Mouse (Mus musculus) heart, postnatal 14 days (tissue): ENCODE results near the gene Chil1. TPM values are rescaled to one million over a fixed set of nuclear protein-coding genes. Genes with fewer than 3 reads are reported as not detected.

Experiments used
- DNase-seq, 2 experiments: peaks; one replicate each; pipeline ENCODE4 v3.0.0; 2021 to 2022
- intact Hi-C: fragments of 180-260 bp; cut with DNase I; formaldehyde crosslinking; loops from one replicate; pipeline ENCODE4 v1.15.1; 2025
- total RNA-seq, 2 experiments: library from RNA; stranded (reverse); gene quantifications; 2 replicates each; pipeline ENCODE4 v1.2.3; 2021

Gene Chil1
- total RNA-seq, 2 experiments from 2014 or later, result 0.62 to 0.71 TPM

- intact Hi-C loops, result no loop called here
- no peak for DNase-seq
These were observed 12.8 kb upstream of the Chil1 start for GRCm38 (mm10) chr1:134168985-134169697.

- no peak for DNase-seq
- intact Hi-C loops, result no loop called here
These were observed 8.9 kb upstream of the Chil1 start for GRCm38 (mm10) chr1:134173081-134173480.

- intact Hi-C loops, result no loop called here
These were observed 4.0 kb upstream of the Chil1 start for GRCm38 (mm10) chr1:134177976-134178375.

GRCm38 (mm10) chr1:134184089-134184488 lies 2.1 kb downstream of the Chil1 start:
- intact Hi-C loops, result no loop called here
- no peak for DNase-seq

More at GRCm38 (mm10) chr1:134177976-134178375, 4.0 kb upstream of the Chil1 start:
- DNase-seq, result no peak

- no peak for DNase-seq
- intact Hi-C loops, result no loop called here
These were observed 6.2 kb downstream of the Chil1 start for GRCm38 (mm10) chr1:134188217-134188616.

- intact Hi-C loops, result no loop called here
- no peak for DNase-seq
These were observed 7.2 kb downstream of the Chil1 start for GRCm38 (mm10) chr1:134188989-134189729.

- DNase-seq, result no peak
- intact Hi-C loops, result no loop called here
These were observed 9.2 kb downstream of the Chil1 start for GRCm38 (mm10) chr1:134191192-134191591.

- intact Hi-C loops, result no loop called here
- no peak for DNase-seq
These were observed 10.0 kb downstream of the Chil1 start for GRCm38 (mm10) chr1:134192024-134192423.

GRCm38 (mm10) chr1:134193126-134193525 lies 11.2 kb downstream of the Chil1 start, which contains the start of gene Mybph:
TSS of gene Mybph (plus strand) at chr1:134193448.
- intact Hi-C loops, result no loop called here
- DNase-seq, result no peak

- intact Hi-C loops, result no loop called here
- no peak for DNase-seq
These were observed 11.8 kb downstream of the Chil1 start for GRCm38 (mm10) chr1:134193674-134194197.

GRCm38 (mm10) chr1:134194298-134195022 lies 12.5 kb downstream of the Chil1 start:
- intact Hi-C loops, result no loop called here
- no peak for DNase-seq

- intact Hi-C loops, result no loop called here
- no peak for DNase-seq
These were observed 13.1 kb downstream of the Chil1 start for GRCm38 (mm10) chr1:134195117-134195516.

- peak in 1 of 2 experiments; percentile 34 for DNase-seq
- intact Hi-C loops, result no loop called here
These were observed 13.6 kb downstream of the Chil1 start for GRCm38 (mm10) chr1:134195571-134195970.

GRCm38 (mm10) chr1:134195979-134196378 lies 14.0 kb downstream of the Chil1 start:
- intact Hi-C loops, result loop anchor here (1.0 to 2.0 kb wide), 2 partner anchors 48 to 127 kb away; no protein-coding TSS in a partner anchor

GRCm38 (mm10) chr1:134196386-134196785 lies 14.4 kb downstream of the Chil1 start:
- intact Hi-C loops, result loop anchor here (1.0 to 2.0 kb wide), 2 partner anchors 48 to 126 kb away; no protein-coding TSS in a partner anchor
- peak; percentile 78 to 86 for DNase-seq

More at GRCm38 (mm10) chr1:134195979-134196378, 14.0 kb downstream of the Chil1 start:
- peak in 1 of 2 experiments; percentile 32 for DNase-seq

- no peak for DNase-seq
- intact Hi-C loops, result loop anchor here (2.0 kb wide), 1 partner anchor 125 kb away; no protein-coding TSS in a partner anchor
These were observed 15.5 kb downstream of the Chil1 start for GRCm38 (mm10) chr1:134197325-134197982.

- intact Hi-C loops, result loop anchor here (2.0 kb wide), 1 partner anchor 38 kb away; no protein-coding TSS in a partner anchor
These were observed 16.4 kb downstream of the Chil1 start for GRCm38 (mm10) chr1:134198197-134198995.

GRCm38 (mm10) chr1:134200481-134200880 lies 18.5 kb downstream of the Chil1 start:
- DNase-seq, result no peak
- intact Hi-C loops, result loop anchor here (2.0 kb wide), 1 partner anchor 48 kb away; no protein-coding TSS in a partner anchor

More at GRCm38 (mm10) chr1:134198197-134198995, 16.4 kb downstream of the Chil1 start:
- no peak for DNase-seq
